Mouse (Mus musculus): Measurements from ENCODE around the gene Asnsd1.
"Not testable (repeated sequence)": the region's sequence is repeated elsewhere in the genome, so short reads cannot be mapped to it uniquely, and the experiment has no call there.

Asnsd1 gene

DNA sequence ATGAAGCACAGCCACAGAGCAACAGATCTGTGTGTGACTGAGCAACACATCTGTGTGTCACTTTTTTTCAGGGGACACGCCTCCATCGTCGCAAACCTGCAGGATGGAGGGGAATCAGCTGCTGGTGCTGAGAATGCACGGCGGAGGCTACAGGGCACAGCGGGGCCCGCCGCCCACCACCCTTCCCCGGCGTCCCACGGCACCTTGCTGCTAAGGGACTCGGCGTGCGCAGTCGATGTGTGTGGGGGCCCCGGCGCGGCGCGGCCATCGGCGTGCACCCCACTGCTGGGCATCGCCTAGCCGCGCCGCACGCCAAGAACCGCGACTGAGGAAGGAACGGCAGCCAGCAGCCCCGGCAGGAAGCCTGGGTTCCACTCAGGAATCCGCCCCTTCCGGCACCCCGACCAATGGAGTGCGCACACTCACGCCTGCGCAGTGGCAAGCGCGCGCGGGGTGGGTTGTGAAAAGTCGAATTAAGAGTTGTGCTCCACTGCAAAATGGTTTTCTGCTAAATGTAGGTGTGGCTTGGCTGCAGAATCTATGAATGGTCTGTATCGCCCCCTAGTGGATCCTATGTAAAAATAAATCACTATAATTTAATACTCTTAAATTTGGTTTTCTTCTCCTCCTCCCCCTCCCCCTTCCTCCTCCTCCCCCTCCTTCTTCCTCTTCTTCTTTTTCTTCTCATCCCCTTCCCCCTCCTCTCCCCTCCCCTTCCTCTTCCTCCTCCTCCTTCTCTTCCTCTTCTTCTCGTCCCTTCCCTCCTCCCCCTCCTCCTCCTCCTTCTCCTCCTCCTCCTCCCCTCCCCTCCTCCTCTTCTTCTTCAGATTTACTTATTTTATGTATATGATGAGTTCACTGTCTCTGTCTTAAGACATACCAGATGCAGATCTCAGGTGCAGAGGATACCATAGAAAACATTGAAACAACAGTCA is at the start of gene Asnsd1, which contains the start of the genes Asdurf and Gm28551:
Gene Asnsd1 (minus strand): TSS at position 426 of the 935 bp plus-strand sequence.
Gene Asdurf (minus strand): TSS at position 293 of the 935 bp plus-strand sequence.
Gene Gm28551 (minus strand): TSS at position 341 of the 935 bp plus-strand sequence.
- DNase-seq (ENCODE audit: low spot score in 2 of 2), result peak; percentile 97 to 98

DNA sequence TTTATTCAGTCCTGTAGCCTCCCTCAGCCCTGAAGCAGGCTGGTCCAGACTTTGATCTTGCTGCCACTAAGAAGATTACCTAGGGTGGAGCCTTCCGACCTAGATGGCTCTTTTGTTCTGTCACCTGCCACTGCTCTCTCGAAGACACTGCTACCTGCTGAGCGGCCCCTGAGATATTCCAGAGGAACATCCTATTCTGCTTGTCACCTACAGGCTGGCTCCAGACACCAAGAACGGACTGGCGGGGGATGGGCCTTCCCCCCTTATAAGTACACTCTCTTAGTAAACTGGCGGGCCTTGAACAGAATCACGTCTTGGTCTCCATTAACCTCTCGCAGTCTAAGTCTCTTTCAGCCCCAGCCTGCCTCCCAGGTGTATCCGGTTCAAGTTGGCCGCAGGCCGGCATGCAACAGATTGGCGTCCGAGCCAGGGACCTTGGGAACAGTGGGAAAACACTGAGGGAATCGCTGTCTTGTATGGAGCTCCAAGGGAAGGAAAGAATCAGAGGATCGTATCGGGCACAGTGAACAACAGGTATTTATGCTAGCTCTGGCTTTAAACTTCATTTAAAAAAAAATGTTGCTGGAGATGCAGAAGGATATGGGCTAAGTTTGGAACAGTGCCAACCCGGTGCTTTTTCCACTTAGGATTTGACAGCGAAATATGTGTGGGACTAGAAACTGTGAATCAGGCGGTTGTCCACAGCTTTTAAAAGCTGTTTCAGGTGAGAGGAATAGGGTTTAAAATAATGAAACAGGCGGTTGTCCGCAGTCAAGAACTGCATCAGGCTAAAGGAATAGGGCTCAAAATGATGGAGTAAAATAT is 41.6 kb upstream of the Asnsd1 start:
- not testable (repeated sequence) for DNase-seq (ENCODE audit: low spot score in 2 of 2)

DNA sequence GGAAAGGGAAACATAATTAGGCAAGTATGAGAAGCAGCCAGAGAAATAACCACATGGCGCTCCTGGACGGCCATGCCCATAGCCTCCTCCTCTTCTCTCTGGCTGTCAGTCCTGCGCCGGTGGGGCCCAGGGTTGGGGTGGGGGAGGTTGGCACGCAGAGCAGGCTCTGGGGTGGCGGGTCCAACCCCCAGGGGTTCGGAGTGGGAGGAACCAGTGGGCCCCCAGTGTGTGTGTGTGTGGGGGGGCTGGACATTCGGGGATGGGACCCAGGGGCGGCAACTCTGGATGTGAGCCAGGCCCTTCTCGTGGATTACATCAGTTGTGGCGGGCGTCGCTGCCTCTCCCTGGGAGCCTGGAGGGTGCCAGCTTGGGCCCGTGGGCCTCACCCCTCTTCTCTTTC is 36.2 kb upstream of the Asnsd1 start:
- no peak for DNase-seq (ENCODE audit: low spot score in 2 of 2)

DNA sequence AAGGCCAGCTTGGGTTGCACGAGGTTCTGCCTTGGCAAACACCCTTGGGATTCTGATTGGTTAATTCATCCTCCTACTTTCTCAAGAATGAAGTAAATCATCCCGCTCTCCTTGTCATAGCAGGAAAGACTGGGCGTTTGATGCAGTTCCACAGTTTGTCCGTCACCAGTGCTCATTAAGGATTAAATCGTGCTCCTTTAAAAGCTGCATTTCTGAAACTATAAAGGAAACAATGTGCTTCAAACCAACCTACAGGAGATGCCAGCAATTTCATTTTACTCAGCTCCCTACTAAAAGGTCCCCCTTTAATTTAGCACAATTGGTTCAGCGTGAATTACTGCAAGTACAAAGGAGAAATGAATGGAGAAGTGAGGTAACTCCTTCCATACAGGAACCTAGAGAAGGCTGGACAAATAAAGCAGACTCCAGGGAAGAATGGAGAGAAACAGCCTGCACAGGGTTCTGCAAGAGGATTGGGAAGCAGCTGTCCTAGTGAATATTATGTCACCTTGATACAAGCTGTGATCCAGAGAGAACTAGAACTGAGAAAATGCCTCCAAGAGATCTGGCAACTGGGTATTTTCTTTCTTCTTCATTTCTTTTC is 31.6 kb upstream of the Asnsd1 start:
- no peak for DNase-seq (ENCODE audit: low spot score in 2 of 2)

DNA sequence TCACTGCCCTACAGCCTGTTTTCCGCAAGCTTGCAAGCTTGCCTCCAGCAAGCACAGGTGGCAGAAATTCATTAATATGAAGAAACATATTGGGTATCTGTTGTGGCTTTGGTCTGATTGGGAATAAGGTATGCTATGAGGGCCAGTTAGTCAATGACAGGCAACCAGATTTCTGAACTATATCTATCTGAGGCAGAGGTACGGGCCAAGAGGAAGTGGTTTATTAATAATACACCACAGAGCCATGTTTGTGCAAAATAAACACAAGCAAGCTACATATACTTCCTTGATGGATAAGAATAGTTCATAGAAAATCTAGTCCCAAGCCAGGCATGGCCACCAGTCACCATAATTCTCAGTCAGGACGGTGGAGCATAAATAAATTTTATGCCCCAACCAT is 25.2 kb upstream of the Asnsd1 start:
- no peak for DNase-seq (ENCODE audit: low spot score in 2 of 2)

DNA sequence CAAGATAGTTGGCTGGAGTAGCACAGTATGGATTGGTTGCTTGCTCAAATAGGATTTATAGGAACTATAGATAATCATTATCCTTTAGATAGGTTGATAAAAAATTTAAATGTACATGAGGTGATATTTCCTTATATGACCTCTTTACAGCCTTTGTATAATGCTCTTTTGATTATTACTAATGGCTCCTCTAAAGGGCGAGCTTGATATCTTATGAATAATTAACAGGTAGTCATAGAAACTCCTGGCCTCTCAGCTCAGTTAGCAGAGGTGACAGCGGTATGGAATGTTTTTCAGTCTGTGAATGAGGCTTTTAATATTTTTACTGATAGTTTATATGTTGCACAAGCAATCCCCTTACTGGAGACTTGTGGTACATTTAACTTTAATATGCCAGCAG is 23.4 kb upstream of the Asnsd1 start:
- not testable (repeated sequence) for DNase-seq (ENCODE audit: low spot score in 2 of 2)

DNA sequence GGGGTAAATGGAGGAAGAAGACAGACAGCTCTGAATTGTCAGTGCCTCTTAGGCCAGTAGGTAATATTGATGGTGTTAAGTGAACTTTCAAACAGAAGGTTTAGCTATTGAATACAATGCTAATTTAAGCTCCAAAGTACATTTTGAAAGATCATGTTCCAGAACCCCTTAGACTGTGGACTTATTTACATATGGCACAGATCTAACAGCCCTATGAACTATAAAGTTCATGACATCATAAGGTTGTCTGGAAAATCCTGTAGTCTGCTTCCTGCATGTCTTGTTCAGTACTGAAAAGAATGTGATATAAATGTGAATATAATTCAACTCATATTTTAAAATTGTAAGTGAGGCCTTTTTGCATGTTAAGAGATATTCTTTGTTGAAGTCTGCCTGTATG is 6.4 kb upstream of the Asnsd1 start:
- DNase-seq (ENCODE audit: low spot score in 2 of 2), result no peak

DNA sequence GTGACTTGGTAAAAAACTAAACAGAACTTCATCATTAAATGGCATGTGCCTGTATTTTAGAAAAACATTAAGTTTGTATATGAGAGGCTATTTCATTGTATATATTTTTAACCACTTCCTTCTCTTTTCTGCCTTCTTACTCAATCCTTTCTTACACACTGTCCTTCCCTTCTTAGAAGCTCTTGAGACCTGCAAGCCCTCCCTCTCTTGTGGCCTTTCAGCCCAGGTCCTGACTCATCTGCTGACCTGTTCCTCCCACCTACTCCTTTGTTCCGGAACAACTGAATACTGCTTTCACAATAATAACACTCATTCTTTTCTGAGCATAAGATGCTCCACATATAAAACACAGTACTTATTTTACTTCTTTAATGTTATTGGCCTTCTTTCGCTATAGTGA is 11.5 kb downstream of the Asnsd1 start:
- no peak for DNase-seq (ENCODE audit: low spot score in 2 of 2)

DNA sequence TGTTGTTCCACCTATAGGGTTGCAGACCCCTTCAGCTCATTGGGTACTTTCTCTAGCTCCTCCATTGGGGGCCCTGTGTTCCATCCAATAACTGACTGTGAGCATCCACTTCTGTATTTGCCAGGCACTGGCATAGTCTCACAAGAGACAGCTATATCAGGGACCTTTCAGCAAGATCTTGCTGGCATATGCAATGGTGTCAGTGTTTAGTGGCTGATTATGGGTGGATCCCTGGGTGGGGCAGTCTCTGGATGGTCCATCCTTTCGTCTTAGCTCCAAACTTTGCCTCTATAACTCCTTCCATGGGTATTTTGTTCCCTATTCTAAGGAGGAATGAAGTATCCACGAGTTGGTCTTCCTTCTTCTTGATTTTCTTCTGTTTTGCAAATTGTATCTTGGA is 15.1 kb downstream of the Asnsd1 start:
- not testable (repeated sequence) for DNase-seq (ENCODE audit: low spot score in 2 of 2)

DNA sequence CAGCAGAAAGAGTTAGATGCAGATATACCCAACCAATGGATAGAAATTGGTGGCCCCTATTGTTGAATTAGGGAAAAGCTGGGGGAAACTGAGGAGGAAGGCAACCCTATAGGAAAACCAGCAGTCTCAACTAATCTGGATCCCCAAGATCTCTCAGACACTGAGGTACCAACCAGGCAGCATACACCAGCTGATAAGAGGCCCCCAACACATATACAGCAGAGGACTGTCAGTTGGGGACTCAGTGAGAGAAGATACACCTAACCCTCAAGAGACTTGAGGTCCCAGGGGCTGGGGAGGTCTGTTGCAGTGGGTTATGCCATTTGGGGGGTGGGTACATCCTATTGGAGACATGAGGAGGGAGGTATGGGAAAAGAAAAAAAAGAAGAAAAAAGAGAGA is 17.1 kb downstream of the Asnsd1 start:
- no peak for DNase-seq (ENCODE audit: low spot score in 2 of 2)

DNA sequence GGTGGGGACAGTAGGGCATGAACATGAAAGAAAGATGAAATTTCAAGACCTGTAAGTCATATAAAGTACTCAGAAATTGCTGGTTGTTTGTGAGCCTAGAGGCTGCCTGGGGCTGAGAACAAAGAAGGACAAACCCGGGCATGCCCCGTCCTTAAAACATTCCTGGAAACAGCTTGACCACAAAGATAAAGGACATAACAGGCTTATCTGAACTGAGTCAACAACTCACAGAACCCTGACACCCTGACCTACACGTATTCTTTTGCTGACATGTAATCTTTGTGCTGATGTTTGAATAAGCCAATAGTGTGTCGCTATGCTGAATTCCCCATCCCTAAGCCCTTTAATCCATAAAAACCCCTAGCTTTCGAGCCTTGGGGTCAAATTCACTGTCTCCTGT is 19.0 kb downstream of the Asnsd1 start:
- DNase-seq (ENCODE audit: low spot score in 2 of 2), result not testable (repeated sequence)

DNA sequence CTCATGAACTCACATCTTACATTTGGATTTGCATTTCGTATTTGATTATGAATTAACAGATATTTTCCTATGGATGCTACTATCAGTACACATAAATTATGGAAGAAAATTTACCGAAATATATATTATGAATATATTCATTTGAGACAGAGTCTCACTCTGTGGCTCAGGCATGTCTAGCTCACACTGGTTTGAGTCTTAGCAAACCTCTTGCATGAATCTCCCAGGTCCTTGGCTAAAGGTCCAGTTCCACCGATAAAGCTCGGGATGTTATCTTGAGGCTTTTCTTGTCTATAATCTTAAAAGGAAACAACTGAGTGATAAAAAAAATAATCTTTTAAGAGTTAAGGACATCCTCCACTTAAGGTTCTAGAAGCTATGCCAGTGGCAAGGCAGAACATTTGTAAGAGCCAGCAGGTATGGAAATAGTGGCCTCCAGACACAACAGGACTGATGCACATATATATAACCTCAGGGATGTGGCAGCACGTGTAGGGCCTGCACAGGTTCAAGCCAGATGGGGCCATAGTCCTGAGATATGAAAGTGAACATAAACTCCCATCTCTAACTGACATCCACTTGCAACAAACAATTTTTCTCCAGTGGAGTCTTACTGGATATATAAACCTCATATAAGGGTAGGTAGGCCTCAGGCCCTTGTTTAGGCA is 27.6 kb downstream of the Asnsd1 start:
- DNase-seq (ENCODE audit: low spot score in 2 of 2), result no peak

DNA sequence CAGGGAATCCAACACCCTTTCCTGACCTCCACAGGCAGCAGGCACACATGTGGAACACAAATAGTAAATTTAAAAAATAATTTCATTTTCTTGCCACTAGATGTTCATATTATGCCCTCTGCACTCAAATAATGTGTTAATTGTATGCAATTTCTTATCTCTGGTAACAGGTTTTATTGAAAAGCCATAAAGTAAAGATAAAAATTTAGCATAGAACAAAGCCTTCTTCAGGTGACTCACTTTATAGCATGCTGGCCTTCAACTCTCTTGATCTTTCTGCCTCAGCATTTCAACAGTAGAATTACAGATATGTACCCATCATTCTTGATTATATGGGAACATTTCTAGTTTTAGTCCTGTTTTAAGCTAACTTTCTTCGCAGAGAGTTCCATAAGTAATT is 28.3 kb downstream of the Asnsd1 start:
- no peak for DNase-seq (ENCODE audit: low spot score in 2 of 2)

DNA sequence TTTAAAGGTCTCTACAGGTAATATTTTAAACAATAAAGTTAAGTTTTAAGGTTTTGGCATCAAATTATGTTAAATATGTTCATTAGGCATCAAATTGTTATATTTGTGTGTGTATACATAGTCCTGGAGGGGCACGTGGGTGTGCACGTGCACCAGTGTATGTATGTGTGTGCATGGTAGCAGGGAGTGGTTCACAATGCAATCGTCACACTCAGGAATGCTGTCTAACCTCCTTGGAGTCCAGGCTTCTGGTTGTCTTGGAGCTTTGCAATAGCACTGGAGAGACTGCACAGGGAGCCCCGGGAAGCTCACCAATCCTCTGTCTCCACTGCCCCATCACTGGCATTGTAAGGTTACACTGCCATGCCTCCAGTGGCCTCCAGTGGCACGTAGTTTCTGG is 29.3 kb downstream of the Asnsd1 start:
- DNase-seq (ENCODE audit: low spot score in 2 of 2), result no peak

DNA sequence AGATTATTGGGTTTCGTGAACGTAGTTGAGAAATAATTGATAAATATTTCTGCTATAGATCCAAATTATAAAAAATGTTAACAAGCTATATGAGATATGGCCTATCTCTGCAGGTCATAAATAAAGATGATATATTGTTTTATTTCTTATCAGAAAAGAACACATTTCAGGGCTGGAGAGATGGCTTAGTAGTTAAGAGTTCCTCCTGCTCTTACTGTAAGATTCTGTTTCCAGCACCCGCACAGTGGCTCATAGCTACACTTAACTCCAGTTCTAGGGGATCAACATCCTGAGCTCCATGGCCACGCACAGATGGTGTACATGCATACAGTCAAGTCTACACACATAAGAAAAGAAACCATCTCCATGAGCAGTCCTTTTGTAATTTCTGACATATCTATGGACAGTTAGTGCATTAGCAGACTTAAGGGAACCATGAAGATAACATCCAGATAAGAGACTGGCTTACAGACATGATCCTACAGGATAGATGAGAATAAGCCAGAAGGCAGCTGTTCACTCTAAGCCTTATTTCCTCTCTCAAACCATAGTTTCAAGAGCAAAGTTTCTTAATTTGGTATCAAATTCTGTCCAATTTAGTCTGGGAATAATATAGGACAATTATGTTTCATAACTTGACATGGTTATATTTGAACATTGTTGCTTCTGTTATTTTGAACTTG is 30.7 kb downstream of the Asnsd1 start:
- no peak for DNase-seq (ENCODE audit: low spot score in 2 of 2)

DNA sequence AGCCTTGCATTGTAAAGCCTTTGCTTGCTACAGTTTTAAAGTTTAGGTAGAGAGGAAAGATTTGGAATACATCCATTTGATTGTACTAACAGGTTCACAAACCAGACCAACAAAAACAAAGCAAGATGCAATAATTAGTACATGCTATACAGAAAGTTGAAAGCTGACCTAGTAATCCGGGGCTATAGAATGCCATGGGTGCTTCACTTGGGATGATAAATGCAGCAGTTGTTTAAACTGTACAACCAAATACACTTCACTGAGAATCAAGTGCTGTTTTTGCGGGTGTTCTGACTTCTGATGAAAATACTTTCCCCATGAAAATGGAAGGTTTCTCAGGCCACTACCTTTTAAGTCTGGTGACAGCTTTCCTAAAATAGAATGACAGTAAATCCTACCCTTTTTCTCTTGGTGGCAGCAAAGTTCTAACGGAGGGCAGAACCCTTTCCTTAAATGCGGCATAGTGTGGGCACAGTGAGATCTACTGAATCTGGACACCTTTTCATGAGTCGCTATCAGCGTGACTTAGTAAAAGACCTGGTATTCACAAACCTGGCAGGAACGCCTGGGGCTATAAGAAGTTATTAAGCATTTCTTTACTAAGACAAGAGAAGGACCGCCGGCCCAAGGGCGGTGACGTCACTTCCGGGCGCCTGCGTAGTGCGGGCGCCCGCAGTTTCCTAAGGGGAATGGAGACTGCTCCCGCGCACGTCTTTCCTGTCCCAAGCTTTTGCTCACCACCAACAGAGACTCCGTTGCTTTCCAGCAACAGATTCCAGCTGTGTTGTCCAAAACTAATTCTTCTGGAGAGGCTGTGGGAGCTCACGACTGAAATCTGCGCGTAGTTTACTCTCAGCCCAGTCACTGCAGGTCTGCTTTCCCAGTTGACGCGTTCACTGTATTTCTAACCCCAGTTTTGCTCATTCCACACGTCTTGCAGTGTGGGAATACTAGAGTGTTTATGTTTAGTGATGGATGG is 39.3 kb downstream of the Asnsd1 start, which contains the start of gene Osgepl1:
Gene Osgepl1 (plus strand): TSS at position 636 of the 979 bp plus-strand sequence.
- peak; percentile 79 to 90 for DNase-seq (ENCODE audit: low spot score in 2 of 2)

DNA sequence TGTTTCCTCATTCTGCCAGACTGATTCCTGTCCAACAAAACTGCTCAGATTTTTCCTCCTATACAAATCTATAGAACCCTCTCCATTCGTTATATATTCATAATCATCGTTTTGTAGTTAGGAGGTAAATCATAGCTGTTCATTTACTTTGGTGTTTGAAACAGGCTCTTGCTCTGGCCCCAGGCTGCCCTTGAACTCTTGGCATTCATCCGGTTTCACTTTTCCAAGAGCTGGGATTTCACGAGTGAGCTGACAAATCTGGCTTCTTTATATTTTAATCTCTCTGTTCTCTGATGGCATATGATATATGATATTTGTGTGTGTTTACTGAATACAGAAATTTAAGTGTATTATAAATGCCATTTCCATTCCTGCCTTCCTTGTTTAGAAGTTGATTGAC is 52.0 kb downstream of the Asnsd1 start:
- no peak for DNase-seq (ENCODE audit: low spot score in 2 of 2)

DNA sequence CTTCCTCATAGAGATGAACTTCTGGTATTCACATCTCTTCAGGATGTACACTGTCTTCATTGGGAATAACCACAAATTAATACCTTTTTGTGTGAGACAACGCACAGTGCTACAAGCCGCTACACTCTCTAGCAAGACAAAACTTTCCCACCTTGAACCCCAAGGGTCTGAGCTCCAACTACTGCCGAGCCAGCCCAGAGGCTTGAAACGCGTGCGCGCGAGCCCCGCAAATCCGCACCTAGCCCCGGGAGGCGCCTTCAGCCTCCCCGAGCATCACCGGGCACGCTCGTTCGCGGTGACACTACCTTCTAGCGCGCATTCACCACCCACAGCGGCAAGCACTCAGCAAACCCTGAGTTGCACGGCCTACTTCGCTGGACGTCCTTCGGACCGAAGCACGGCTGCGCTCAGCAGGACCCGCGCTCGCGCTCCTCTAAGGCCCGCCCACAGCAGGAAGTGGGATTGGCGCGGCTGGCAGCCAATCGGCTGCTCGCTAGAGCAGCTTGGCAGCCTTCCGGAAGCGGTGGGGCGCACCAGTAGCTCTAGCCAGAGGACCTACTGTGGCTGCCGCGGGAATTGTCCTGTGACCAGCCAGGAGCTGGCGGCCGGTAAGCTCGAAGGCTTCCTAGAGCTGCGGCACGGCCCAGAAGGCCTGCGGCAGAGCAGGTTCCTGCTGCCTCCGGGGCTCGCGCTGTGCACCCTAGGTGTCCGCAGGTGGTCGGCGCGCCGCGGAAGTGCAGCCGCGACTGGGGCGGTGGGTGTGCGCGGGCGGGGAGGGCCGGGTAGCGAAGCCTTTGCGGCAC is 55.8 kb downstream of the Asnsd1 start, which contains the start of the genes Pms1, Ormdl1 and Gm28778:
Gene Pms1 (minus strand): TSS at position 438 of the 803 bp plus-strand sequence.
Gene Ormdl1 (plus strand): TSS at position 515 of the 803 bp plus-strand sequence.
Gene Gm28778 (plus strand): TSS at position 531 of the 803 bp plus-strand sequence.
- peak; percentile 91 to 95 for DNase-seq (ENCODE audit: low spot score in 2 of 2)

Data from spleen, postnatal 4 days (tissue).